8 mouse cellular contexts compared by ENCODE assay signal in the genomic region with DNA sequence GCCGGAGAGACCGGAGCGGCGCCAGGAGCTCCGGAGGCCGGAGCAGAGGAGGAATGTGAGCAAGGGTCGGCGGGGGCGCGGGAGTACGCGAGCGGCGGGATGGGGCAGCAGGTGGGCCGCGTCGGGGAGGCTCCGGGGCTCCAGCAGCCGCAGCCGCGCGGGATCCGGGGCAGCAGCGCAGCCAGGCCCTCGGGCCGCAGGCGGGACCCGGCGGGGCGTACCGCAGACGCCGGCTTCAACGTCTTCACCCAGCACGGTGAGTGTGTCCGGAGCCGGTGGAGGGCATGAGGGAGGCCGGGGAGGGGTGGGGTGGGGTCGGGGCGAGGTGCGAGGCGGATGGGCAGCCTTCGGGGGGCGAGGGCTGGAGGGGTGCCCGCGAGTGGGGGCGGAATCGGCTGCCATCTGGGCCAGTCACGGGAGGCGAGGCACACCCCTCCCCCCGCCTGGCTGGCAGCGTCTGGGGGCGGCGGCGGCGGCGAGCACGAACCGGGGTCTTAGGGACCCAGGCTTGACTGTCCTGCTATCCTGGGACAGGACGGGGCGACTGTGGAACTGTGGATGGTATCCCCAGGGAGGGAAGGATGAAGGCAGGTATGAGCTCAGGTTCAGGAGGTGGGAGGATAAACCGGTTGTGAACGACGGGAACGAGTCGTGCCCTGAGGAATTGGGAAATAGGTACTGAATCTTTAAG. TPM values are rescaled to one million over a fixed set of nuclear protein-coding genes. Genes with fewer than 3 reads are reported as not detected.
A peak's percentile ranks its signal among the peaks of the same experiment; 100 is the strongest.
DNase-seq lines count a peak whose midpoint lies in the region; ATAC-seq lines count a peak whose summit lies in the region.

No protein-coding gene starts in this region.

- DNase-seq in brain, adult 2 months (ENCODE audit: low read depth, low spot score): peak; percentile 35
- peak; percentile 49 to 64 for DNase-seq in kidney, postnatal 25 days
- DNase-seq in thymus, adult 18-20 months: peak; percentile 41 to 55

- H3K27me3 ChIP-seq in erythroblast, embryonic 14.5 days (ENCODE audit: control insufficient read depth): no peaks in the 10 kb centered on the region
- no peaks in the 10 kb centered on the region for H3K27me3 ChIP-seq in heart, embryonic 15.5 days
- no peaks in the 10 kb centered on the region for H3K27me3 ChIP-seq in liver, embryonic 16.5 days (ENCODE audit: control insufficient read depth, insufficient read depth, low read depth, low read length)
- H3K27me3 ChIP-seq in neural tube, embryonic 14.5 days (ENCODE audit: control insufficient read depth, insufficient read depth, low read length): no peaks in the 10 kb centered on the region

- H3K4me3 ChIP-seq in erythroblast, embryonic 14.5 days (replicated peaks): peak overlapping the region; percentile 92
- H3K4me3 ChIP-seq in heart, embryonic 15.5 days: peak overlapping the region; percentile 78
- H3K4me3 ChIP-seq in liver, embryonic 16.5 days (ENCODE audit: low read depth, low read length): peak overlapping the region; percentile 92
- peak overlapping the region; percentile 88 for H3K4me3 ChIP-seq in neural tube, embryonic 14.5 days (ENCODE audit: low read depth, low read length)

- peaks cover 27% of the 10 kb centered on the region for H3K4me1 ChIP-seq in erythroblast, embryonic 14.5 days (ENCODE audit: control insufficient read depth)
- peaks cover 14% of the 10 kb centered on the region for H3K4me1 ChIP-seq in heart, embryonic 15.5 days (replicated peaks)
- H3K4me1 ChIP-seq in liver, embryonic 16.5 days (ENCODE audit: control insufficient read depth, low read depth, low read length): peaks cover 13% of the 10 kb centered on the region
- H3K4me1 ChIP-seq in neural tube, embryonic 14.5 days (ENCODE audit: control insufficient read depth, insufficient read depth, low read length): peaks cover 4% of the 10 kb centered on the region; the same call in 1 of the 2 replicates

- H3K9ac ChIP-seq in heart, embryonic 15.5 days: peak overlapping the region; percentile 94
- peak overlapping the region; percentile 95 for H3K9ac ChIP-seq in liver, embryonic 16.5 days (ENCODE audit: low read depth, low read length)
- peak overlapping the region; percentile 97 for H3K9ac ChIP-seq in neural tube, embryonic 14.5 days (replicated peaks; ENCODE audit: low read depth, low read length)

- H3K9me3 ChIP-seq in erythroblast, embryonic 14.5 days (ENCODE audit: control insufficient read depth, low read length): no peaks in the 10 kb centered on the region
- no peaks in the 10 kb centered on the region for H3K9me3 ChIP-seq in heart, embryonic 15.5 days (replicated peaks)
- H3K9me3 ChIP-seq in liver, embryonic 16.5 days (replicated peaks; ENCODE audit: control insufficient read depth, low read length): no peaks in the 10 kb centered on the region
- H3K9me3 ChIP-seq in neural tube, embryonic 14.5 days (ENCODE audit: control insufficient read depth, low read length): no peaks in the 10 kb centered on the region

- peak; percentile 8 for ATAC-seq in CD4-positive, CD25-positive, alpha-beta regulatory T cell, adult 4 months
- ATAC-seq in heart, embryonic 15.5 days (replicated peaks; ENCODE audit: insufficient number of reproducible peaks, insufficient read depth, low FRiP score, low read depth): peak; percentile 41
- peak; percentile 46 for ATAC-seq in liver, embryonic 16.5 days (ENCODE audit: low read depth)
- peak; percentile 65 for ATAC-seq in neural tube, embryonic 14.5 days (ENCODE audit: low read depth)

- peak overlapping the region; percentile 87 for H3K4me2 ChIP-seq in heart, embryonic 15.5 days
- peak overlapping the region; percentile 80 for H3K4me2 ChIP-seq in liver, embryonic 16.5 days (ENCODE audit: low read depth, low read length)
- peak overlapping the region; percentile 53 for H3K4me2 ChIP-seq in neural tube, embryonic 14.5 days (ENCODE audit: low read depth, low read length)

- H3K36me3 ChIP-seq in erythroblast, embryonic 14.5 days (ENCODE audit: control insufficient read depth): no peaks in the 10 kb centered on the region
- no peaks in the 10 kb centered on the region for H3K36me3 ChIP-seq in heart, embryonic 15.5 days
- no peaks in the 10 kb centered on the region for H3K36me3 ChIP-seq in liver, embryonic 16.5 days (ENCODE audit: control insufficient read depth, insufficient read depth)
- no peaks in the 10 kb centered on the region for H3K36me3 ChIP-seq in neural tube, embryonic 14.5 days (ENCODE audit: control insufficient read depth, insufficient read depth, low read length)

- H3K27ac ChIP-seq in heart, embryonic 15.5 days: peak overlapping the region; percentile 88
- peak overlapping the region; percentile 75 for H3K27ac ChIP-seq in liver, embryonic 16.5 days (ENCODE audit: low read length)
- H3K27ac ChIP-seq in neural tube, embryonic 14.5 days (ENCODE audit: low read depth, low read length): peak overlapping the region; percentile 97

- under 1% methylated on average over 44 of the region's 66 CpGs for WGBS in heart, embryonic 15.5 days
- WGBS in liver, embryonic 16.5 days (ENCODE audit: insufficient replicate concordance): under 1% methylated on average over 43 of the region's 66 CpGs
- under 1% methylated on average over 59 of the region's 66 CpGs for WGBS in neural tube, embryonic 14.5 days

RNA-seq across cellular contexts. Expression of gene Abl2, which starts 0.5 kb away (rescaled TPM):
- 1 to 10 TPM; 4.6 to 4.9 TPM for polyA plus RNA-seq in CD4-positive, CD25-positive, alpha-beta regulatory T cell, adult 4 months (2017; shearing (Covaris generic))
- 0.16 and 0.21 TPM in 2 replicates for polyA plus RNA-seq in erythroblast, embryonic 14.5 days (2012)
- polyA plus RNA-seq in heart, embryonic 15.5 days (2015; fragmentation: Nextera tagmentation; extraction: Ambion mirVana): 2.4 and 2.8 TPM in 2 replicates
- polyA plus RNA-seq in liver, embryonic 16.5 days (2015; fragmentation: Nextera tagmentation; extraction: Ambion mirVana): 0.79 and 0.87 TPM in 2 replicates
- 9.8 and 10.1 TPM in 2 replicates for polyA plus RNA-seq in neural tube, embryonic 14.5 days (2014; fragmentation: Nextera tagmentation; extraction: Ambion mirVana)

RNA-seq across cellular contexts. Expression of gene Gm10031, which starts 35.3 kb away (rescaled TPM):
- 1 to 10 TPM in 1 of 2 experiments, under 1 TPM in 1; 0.66 to 4.8 TPM for polyA plus RNA-seq in CD4-positive, CD25-positive, alpha-beta regulatory T cell, adult 4 months (2017; shearing (Covaris generic))
- 0.09 and 0.19 TPM in 2 replicates for polyA plus RNA-seq in erythroblast, embryonic 14.5 days (2012)
- polyA plus RNA-seq in heart, embryonic 15.5 days (2015; fragmentation: Nextera tagmentation; extraction: Ambion mirVana): 0.25 and 0.39 TPM in 2 replicates
- polyA plus RNA-seq in liver, embryonic 16.5 days (2015; fragmentation: Nextera tagmentation; extraction: Ambion mirVana): 0.14 and 0.22 TPM in 2 replicates
- 0.90 and 0.97 TPM in 2 replicates for polyA plus RNA-seq in neural tube, embryonic 14.5 days (2014; fragmentation: Nextera tagmentation; extraction: Ambion mirVana)

Comparison
In these comparisons a context has a peak if more than half of its experiments do, and no peak if none do; other contexts are left out.
1. Peak in every context shown above with its lines: DNase-seq, ATAC-seq, H3K4me3 ChIP-seq and H3K27ac ChIP-seq.
2. ATAC-seq: peak in every context shown above with its lines; median percentile 65 in neural tube, embryonic 14.5 days; 46 in liver, embryonic 16.5 days; 41 in heart, embryonic 15.5 days; 8 in CD4-positive, CD25-positive, alpha-beta regulatory T cell, adult 4 months.